Mouse (Mus musculus): ENCODE results near the gene Rnpep. TPM values are rescaled to one million over a fixed set of nuclear protein-coding genes. Genes with fewer than 3 reads are reported as not detected.

The Rnpep gene
- total RNA-seq (2023), result 10 to 100 TPM; 34.2 to 34.6 TPM

DNA sequence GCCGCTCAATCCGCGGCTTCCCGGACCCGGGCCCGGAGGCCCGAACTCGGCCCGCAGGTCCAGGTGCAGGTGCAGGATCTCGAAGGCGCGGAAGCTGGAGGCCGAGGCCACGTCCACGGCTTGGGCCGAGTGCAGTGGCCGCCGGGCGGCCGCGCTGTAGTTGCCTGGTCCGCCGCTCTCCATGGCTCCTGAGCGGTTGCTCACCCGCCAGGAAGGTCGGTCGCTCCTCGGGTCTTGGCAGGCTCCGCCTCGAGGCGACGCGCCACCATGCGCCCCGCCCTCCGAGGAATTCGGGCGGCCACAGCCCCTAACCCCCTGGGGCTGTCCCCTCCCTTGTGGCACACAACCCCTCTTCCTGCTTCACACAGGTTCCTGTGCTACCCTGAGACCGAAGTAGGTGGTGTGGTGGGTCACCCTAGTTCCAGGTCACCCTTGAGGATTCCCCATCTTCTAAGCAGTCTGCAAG lies at the start of gene Rnpep:
Rnpep (minus strand) TSS at position 259 of the 466 bp plus-strand sequence.

DNA sequence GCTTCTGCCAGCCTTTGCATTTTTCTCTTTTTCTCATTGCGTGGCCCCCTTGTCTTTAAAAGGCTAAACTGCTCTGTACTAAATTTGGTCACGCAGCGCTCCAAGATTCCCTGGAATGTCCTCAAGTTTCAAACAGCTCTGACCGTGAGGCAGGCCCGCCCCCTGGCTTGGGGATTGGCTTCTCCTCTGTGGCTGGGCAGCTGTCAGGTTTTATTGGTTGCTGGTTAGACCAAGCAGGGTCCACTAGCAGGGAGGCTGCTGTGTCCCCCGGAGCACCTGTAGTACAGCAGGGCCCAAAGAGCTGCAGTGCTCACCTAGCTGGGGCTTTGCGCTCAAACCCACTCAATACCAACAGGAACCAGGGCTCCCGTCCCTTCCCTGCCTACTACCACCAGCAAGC lies 40.7 kb upstream of the Rnpep start, which contains the start of gene Lmod1:
Lmod1 (plus strand) TSS at position 237 of the 400 bp plus-strand sequence.

DNA sequence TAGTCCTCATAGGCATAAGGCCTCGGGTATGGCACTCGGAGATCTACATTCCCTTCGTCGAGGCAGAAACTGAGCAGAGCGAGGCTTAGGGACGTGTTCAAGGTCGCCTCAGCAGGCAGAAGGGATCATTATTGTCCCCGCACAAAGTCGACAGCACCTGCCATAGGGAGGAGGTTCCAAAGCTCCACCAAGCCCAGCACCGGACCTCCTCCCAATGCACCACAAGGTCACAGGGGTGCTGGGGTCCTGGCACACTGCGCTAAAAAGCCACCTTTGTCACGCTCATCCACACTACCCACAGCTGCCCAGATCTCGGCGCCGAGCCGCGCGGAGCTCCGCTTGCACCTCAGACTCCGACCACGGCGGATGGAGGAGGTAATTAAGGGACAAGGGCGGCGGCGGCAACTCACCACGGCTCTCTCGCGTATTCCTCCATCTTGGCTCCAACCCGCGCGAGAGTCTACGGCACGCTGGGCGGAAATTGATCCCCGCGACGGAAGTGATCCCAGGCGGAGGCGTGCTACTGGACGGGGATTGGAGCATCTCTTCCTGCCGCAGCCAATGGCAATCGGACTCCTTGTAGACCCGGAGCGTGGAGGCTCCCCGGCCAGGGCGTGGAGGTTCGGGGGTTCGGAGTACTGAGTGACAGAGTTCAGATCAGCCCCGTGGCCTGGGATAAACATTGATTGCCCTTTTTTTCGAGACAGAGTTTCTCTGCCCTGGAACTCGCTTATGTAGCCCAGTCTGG lies 29.6 kb upstream of the Rnpep start, which contains the start of gene Timm17a:
Timm17a (minus strand) TSS at position 495 of the 748 bp plus-strand sequence.

DNA sequence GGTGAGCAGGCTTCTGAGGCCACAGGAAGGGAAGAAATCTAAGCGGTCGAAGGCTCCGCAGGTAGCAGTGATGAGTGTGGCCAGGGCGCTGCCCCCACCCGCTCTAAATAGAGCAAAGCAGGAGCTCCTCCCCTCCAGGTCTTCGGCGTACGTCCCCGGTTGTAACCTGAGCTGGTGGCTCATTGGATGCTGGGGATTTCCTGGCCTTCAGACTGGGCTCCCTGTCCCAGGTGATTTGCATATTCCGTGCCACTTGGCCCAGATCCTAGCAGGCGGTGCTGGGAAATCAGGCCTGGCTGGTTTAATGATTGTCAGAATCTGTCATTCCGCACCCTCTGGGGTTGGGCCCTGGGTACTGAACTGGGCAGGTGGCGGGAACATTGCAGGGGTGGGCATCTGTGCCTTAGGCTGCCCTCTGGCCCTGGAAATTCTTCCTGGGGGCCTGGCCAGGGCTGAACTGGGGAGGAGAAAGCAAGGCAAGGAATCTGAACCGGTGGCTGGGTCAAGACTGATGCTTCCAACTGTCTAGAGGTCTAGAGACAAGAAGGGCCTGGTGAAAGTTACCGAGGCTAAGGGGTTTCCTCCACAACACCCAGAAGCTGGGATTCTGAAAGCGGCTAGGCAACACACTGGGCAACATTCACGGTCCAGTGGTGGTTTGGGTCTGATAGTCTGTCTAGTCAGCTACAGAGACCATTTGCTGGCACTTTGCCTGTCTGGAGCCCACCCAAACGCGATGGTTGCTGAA lies 25.3 kb downstream of the Rnpep start, which contains the start of gene Elf3:
Elf3 (minus strand) TSS at position 189 of the 748 bp plus-strand sequence.

Other genes with a start within 250 kb of the Rnpep start
- not detected for gene Lgr6, start 178.8 kb downstream of the Rnpep start, total RNA-seq (2023)
- gene Ptpn7, start 151.4 kb downstream of the Rnpep start, total RNA-seq (2023), result 10 to 100 TPM; 80.2 to 85.6 TPM
- gene Arl8a, start 137.3 kb downstream of the Rnpep start, total RNA-seq (2023), result 10 to 100 TPM; 53.7 to 58.0 TPM
- gene Gpr37l1, start 116.4 kb downstream of the Rnpep start, total RNA-seq (2023), result not detected
- gene Elf3, start 25.5 kb downstream of the Rnpep start, total RNA-seq (2023), result not detected
- 10 to 100 TPM; 70.7 to 74.7 TPM for gene Timm17a, start 29.7 kb upstream of the Rnpep start, total RNA-seq (2023)
- gene Lmod1, start 40.7 kb upstream of the Rnpep start, total RNA-seq (2023), result not detected
- gene Shisa4, start 91.2 kb upstream of the Rnpep start, total RNA-seq (2023), result 1 to 10 TPM; 3.1 to 5.6 TPM
- gene Ipo9, start 146.4 kb upstream of the Rnpep start, total RNA-seq (2023), result 100 to 1,000 TPM in 1 of 2 experiments, 10 to 100 TPM in 1; 93.7 to 102 TPM